Comparison of ENCODE assay signal across 7 mouse cellular contexts in genomic region chr11:32236712-32237410, GRCm38 (mm10). TPM values are rescaled to one million over a fixed set of nuclear protein-coding genes. Genes with fewer than 3 reads are reported as not detected.
DNase-seq lines count a peak whose midpoint lies in the region; ATAC-seq and TF ChIP-seq lines count a peak whose summit lies in the region.

No protein-coding gene starts in this region.

- peak; percentile 49 for TF ChIP-seq CTCF in cortical plate, adult 2 months (IDR thresholded peaks at IDR 0.05; ENCODE audit: extremely low read depth, insufficient read depth, low read length)
- peak; percentile 79 for TF ChIP-seq CTCF in lung, postnatal 0 days (IDR thresholded peaks at IDR 0.05)

- no peak overlapping the region for H3K27ac ChIP-seq in liver, embryonic 11.5 days (ENCODE audit: low read depth, low read length)
- H3K27ac ChIP-seq in cortical plate, adult 2 months (ENCODE audit: insufficient read depth, low read length) = no peak overlapping the region
- H3K27ac ChIP-seq in hindbrain, embryonic 11.5 days (ENCODE audit: low read depth, low read length) = no peak overlapping the region; the same call in 1 of the 2 replicates
- H3K27ac ChIP-seq in lung, postnatal 0 days (ENCODE audit: low read length) = no peak overlapping the region

- ATAC-seq in liver, embryonic 11.5 days (replicated peaks; ENCODE audit: low FRiP score) = no peak
- ATAC-seq in hindbrain, embryonic 11.5 days (ENCODE audit: low FRiP score) = no peak
- ATAC-seq in lung, postnatal 0 days = peak; percentile 24; the same call in 1 of the 2 replicates

- no peak overlapping the region for H3K4me3 ChIP-seq in liver, embryonic 11.5 days (ENCODE audit: low read depth, low read length)
- no peak overlapping the region for H3K4me3 ChIP-seq in cortical plate, adult 2 months (ENCODE audit: insufficient read depth, low read length)
- no peak overlapping the region for H3K4me3 ChIP-seq in hindbrain, embryonic 11.5 days (ENCODE audit: low read depth, low read length)
- H3K4me3 ChIP-seq in lung, postnatal 0 days (ENCODE audit: low read depth, low read length) = no peak overlapping the region

- TF ChIP-seq EP300 in lung, postnatal 0 days (IDR thresholded peaks at IDR 0.05) = no peak

- H3K4me1 ChIP-seq in liver, embryonic 11.5 days (replicated peaks; ENCODE audit: control insufficient read depth, insufficient read depth, low read length) = no peaks in the 10 kb centered on the region; the same call in 1 of the 2 replicates
- H3K4me1 ChIP-seq in cortical plate, adult 2 months (ENCODE audit: control insufficient read depth, insufficient read depth, low read length) = peaks cover 14% of the 10 kb centered on the region
- H3K4me1 ChIP-seq in hindbrain, embryonic 11.5 days (replicated peaks; ENCODE audit: control insufficient read depth, insufficient read depth, low read length) = no peaks in the 10 kb centered on the region
- no peaks in the 10 kb centered on the region; the same call in 1 of the 2 replicates for H3K4me1 ChIP-seq in lung, postnatal 0 days (ENCODE audit: insufficient read depth, low read depth, low read length)

- no peaks in the 10 kb centered on the region for H3K27me3 ChIP-seq in liver, embryonic 11.5 days (replicated peaks; ENCODE audit: control insufficient read depth, insufficient read depth, low read length)
- H3K27me3 ChIP-seq in hindbrain, embryonic 11.5 days (ENCODE audit: control insufficient read depth, insufficient read depth, low read length) = no peaks in the 10 kb centered on the region
- H3K27me3 ChIP-seq in lung, postnatal 0 days (replicated peaks; ENCODE audit: insufficient read depth, low read length) = no peaks in the 10 kb centered on the region

- H3K9me3 ChIP-seq in liver, embryonic 11.5 days (ENCODE audit: control insufficient read depth, low read length) = no peaks in the 10 kb centered on the region
- H3K9me3 ChIP-seq in hindbrain, embryonic 11.5 days (ENCODE audit: control insufficient read depth, low read length) = no peaks in the 10 kb centered on the region
- no peaks in the 10 kb centered on the region for H3K9me3 ChIP-seq in lung, postnatal 0 days (ENCODE audit: low read length)

- DNase-seq in liver (peak; percentile 81), adipocyte (ENCODE audit: low spot score) (peak; percentile 82)
- DNase-seq in liver, embryonic 11.5 days (ENCODE audit: low spot score) = no peak
- peak; percentile 82 for DNase-seq in hindbrain, embryonic 11.5 days (ENCODE audit: low spot score)
- DNase-seq in lung, postnatal 0 days (ENCODE audit: low spot score) = peak; percentile 68
- DNase-seq in spleen, postnatal 4 days (ENCODE audit: low spot score in 2 of 2) = peak; percentile 69 to 87

- H3K36me3 ChIP-seq in liver, embryonic 11.5 days (ENCODE audit: control insufficient read depth, insufficient read depth, low read length) = peaks cover 25% of the 10 kb centered on the region
- 0 out of 2 replicates have a peak, but pooled peaks cover 3% of the 10 kb centered on the region for H3K36me3 ChIP-seq in hindbrain, embryonic 11.5 days (ENCODE audit: control insufficient read depth, insufficient read depth, low read length)
- peaks cover 9% of the 10 kb centered on the region; the same call in 1 of the 2 replicates for H3K36me3 ChIP-seq in lung, postnatal 0 days (ENCODE audit: insufficient read depth, low read length)

- H3K4me2 ChIP-seq in liver, embryonic 11.5 days = no peak overlapping the region
- no peak overlapping the region for H3K4me2 ChIP-seq in hindbrain, embryonic 11.5 days (replicated peaks; ENCODE audit: low read depth, low read length)
- no peak overlapping the region for H3K4me2 ChIP-seq in lung, postnatal 0 days (replicated peaks; ENCODE audit: low read depth, low read length)

- no peak overlapping the region for H3K9ac ChIP-seq in liver, embryonic 11.5 days (ENCODE audit: low read depth, low read length)
- no peak overlapping the region for H3K9ac ChIP-seq in hindbrain, embryonic 11.5 days (ENCODE audit: low read depth, low read length)
- no peak overlapping the region for H3K9ac ChIP-seq in lung, postnatal 0 days (replicated peaks; ENCODE audit: low read depth)

- no peak for TF ChIP-seq POLR2A in cortical plate, adult 2 months (IDR thresholded peaks at IDR 0.05; ENCODE audit: extremely low read depth, insufficient read depth, low read length)

- WGBS in liver, embryonic 11.5 days = 60% methylated on average over 9 of the region's 9 CpGs
- 62% methylated on average over 9 of the region's 9 CpGs for WGBS in hindbrain, embryonic 11.5 days
- 63% methylated on average over 9 of the region's 9 CpGs for WGBS in lung, postnatal 0 days

RNA-seq across cellular contexts. Expression of gene Mpg, which starts 10.6 kb away (rescaled TPM):
- polyA plus RNA-seq in liver, embryonic 11.5 days (2014; fragmentation: Nextera tagmentation; extraction: Ambion mirVana) = 29.6 and 30.8 TPM in 2 replicates
- polyA plus RNA-seq in cortical plate, adult 2 months (2012; rRNA removed) = 14.2 and 15.4 TPM in 2 replicates
- polyA plus RNA-seq in hindbrain, embryonic 11.5 days (2014; fragmentation: Nextera tagmentation; extraction: Ambion mirVana) = 28.6 and 29.0 TPM in 2 replicates
- 22.9 and 25.9 TPM in 2 replicates for polyA plus RNA-seq in lung, postnatal 0 days (2015; fragmentation: Nextera tagmentation; extraction: Ambion mirVana)

RNA-seq across cellular contexts. Expression of gene Rhbdf1, which starts 14.8 kb away (rescaled TPM):
- 16.9 and 19.1 TPM in 2 replicates for polyA plus RNA-seq in liver, embryonic 11.5 days (2014; fragmentation: Nextera tagmentation; extraction: Ambion mirVana)
- 25.6 and 26.9 TPM in 2 replicates for polyA plus RNA-seq in cortical plate, adult 2 months (2012; rRNA removed)
- 19.1 and 21.0 TPM in 2 replicates for polyA plus RNA-seq in hindbrain, embryonic 11.5 days (2014; fragmentation: Nextera tagmentation; extraction: Ambion mirVana)
- polyA plus RNA-seq in lung, postnatal 0 days (2015; fragmentation: Nextera tagmentation; extraction: Ambion mirVana) = 54.8 and 58.5 TPM in 2 replicates

RNA-seq across cellular contexts. Expression of gene Nprl3, which starts 30.6 kb away (rescaled TPM):
- polyA plus RNA-seq in liver, embryonic 11.5 days (2014; fragmentation: Nextera tagmentation; extraction: Ambion mirVana) = 31.0 and 38.1 TPM in 2 replicates
- polyA plus RNA-seq in cortical plate, adult 2 months (2012; rRNA removed) = 78.7 and 80.9 TPM in 2 replicates
- polyA plus RNA-seq in hindbrain, embryonic 11.5 days (2014; fragmentation: Nextera tagmentation; extraction: Ambion mirVana) = 28.9 and 31.4 TPM in 2 replicates
- 33.6 TPM in 2 replicates for polyA plus RNA-seq in lung, postnatal 0 days (2015; fragmentation: Nextera tagmentation; extraction: Ambion mirVana)

RNA-seq across cellular contexts. Expression of gene Snrnp25, which starts 31.6 kb away (rescaled TPM):
- polyA plus RNA-seq in liver, embryonic 11.5 days (2014; fragmentation: Nextera tagmentation; extraction: Ambion mirVana) = 96.7 and 114 TPM in 2 replicates
- 51.8 and 57.0 TPM in 2 replicates for polyA plus RNA-seq in cortical plate, adult 2 months (2012; rRNA removed)
- polyA plus RNA-seq in hindbrain, embryonic 11.5 days (2014; fragmentation: Nextera tagmentation; extraction: Ambion mirVana) = 82.5 and 84.2 TPM in 2 replicates
- 18.9 and 20.8 TPM in 2 replicates for polyA plus RNA-seq in lung, postnatal 0 days (2015; fragmentation: Nextera tagmentation; extraction: Ambion mirVana)

RNA-seq across cellular contexts. Expression of gene Il9r, which starts 36.8 kb away (rescaled TPM):
- 0.53 and 0.62 TPM in 2 replicates for polyA plus RNA-seq in liver, embryonic 11.5 days (2014; fragmentation: Nextera tagmentation; extraction: Ambion mirVana)
- 0.06 and 0.15 TPM in 2 replicates for polyA plus RNA-seq in cortical plate, adult 2 months (2012; rRNA removed)
- not detected in 2 replicates for polyA plus RNA-seq in hindbrain, embryonic 11.5 days (2014; fragmentation: Nextera tagmentation; extraction: Ambion mirVana)
- 0.05 TPM in 1 of 2 replicates, not detected in the other for polyA plus RNA-seq in lung, postnatal 0 days (2015; fragmentation: Nextera tagmentation; extraction: Ambion mirVana)
